Mouse (Mus musculus) midbrain, embryonic 16.5 days (tissue): ENCODE data around the gene Spty2d1. TPM values are rescaled to one million over a fixed set of nuclear protein-coding genes. Genes with fewer than 3 reads are reported as not detected.

Experiments used
- ATAC-seq: fragments of 200-750 bp; cut with Nextera tagmentation; 2 replicates; pipeline ENCODE4 v1.8.0; 2017; ENCODE audit warnings: moderate TSS enrichment
- H3K27ac ChIP-seq: fragments of 300-500 bp; sonication (generic); 2 replicates; pipeline ENCODE4 v1.5.1; 2014; ENCODE audit warnings: mild to moderate bottlenecking, low read length, mixed read lengths
- H3K27me3 ChIP-seq: fragments of 300-500 bp; sonication (generic); 2 replicates; pipeline ENCODE4 v1.6.1; 2014; ENCODE audit warnings: low read depth, low read length, mixed read lengths; ENCODE audit not compliant: control insufficient read depth, insufficient read depth
- H3K36me3 ChIP-seq: fragments of 300-500 bp; sonication (generic); 2 replicates; pipeline ENCODE4 v1.6.1; 2014; ENCODE audit warnings: mild to moderate bottlenecking, low read length, moderate library complexity, mixed read lengths; ENCODE audit not compliant: control insufficient read depth, insufficient read depth
- H3K4me1 ChIP-seq: fragments of 300-500 bp; sonication (generic); 2 replicates; pipeline ENCODE4 v1.6.1; 2014; ENCODE audit warnings: mild to moderate bottlenecking, low read length, mixed read lengths; ENCODE audit not compliant: control insufficient read depth, insufficient read depth
- H3K4me2 ChIP-seq: fragments of 300-500 bp; sonication (generic); 2 replicates; pipeline ENCODE4 v1.6.1; 2014; ENCODE audit warnings: mild to moderate bottlenecking, low read length, mixed read lengths
- H3K4me3 ChIP-seq: fragments of 300-500 bp; sonication (generic); 2 replicates; pipeline ENCODE4 v1.5.1; 2014; ENCODE audit warnings: low read depth, mild to moderate bottlenecking, low read length, moderate library complexity, mixed read lengths
- H3K9ac ChIP-seq: fragments of 300-500 bp; sonication (generic); 2 replicates; pipeline ENCODE4 v1.6.1; 2014; ENCODE audit warnings: low read depth, low read length, mixed read lengths
- H3K9me3 ChIP-seq: fragments of 300-500 bp; sonication (generic); replicated peaks from 2 replicates; pipeline ENCODE4 v1.6.1; 2014; ENCODE audit warnings: mild to moderate bottlenecking, low read length, mixed read lengths; ENCODE audit not compliant: control insufficient read depth, poor library complexity, severe bottlenecking
- WGBS: fragments of 180-500 bp; shearing (Covaris S2); extraction: QIAGEN DNeasy Blood & Tissue Kit; methylation state at CpG from one replicate; pipeline ENCODE4 v1.1.7; 2014; 5-methylcytosine and 5-hydroxymethylcytosine counted together
- polyA plus RNA-seq: library from polyadenylated mRNA; unstranded; fragments of >200 nt; fragmentation: Nextera tagmentation; extraction: Ambion mirVana; gene quantifications from 2 replicates; pipeline ENCODE4 v1.2.1, GENCODE M21; 2015

Spty2d1 gene
- polyA plus RNA-seq, 1 experiment from 2014 or later = 7.4 TPM

DNA sequence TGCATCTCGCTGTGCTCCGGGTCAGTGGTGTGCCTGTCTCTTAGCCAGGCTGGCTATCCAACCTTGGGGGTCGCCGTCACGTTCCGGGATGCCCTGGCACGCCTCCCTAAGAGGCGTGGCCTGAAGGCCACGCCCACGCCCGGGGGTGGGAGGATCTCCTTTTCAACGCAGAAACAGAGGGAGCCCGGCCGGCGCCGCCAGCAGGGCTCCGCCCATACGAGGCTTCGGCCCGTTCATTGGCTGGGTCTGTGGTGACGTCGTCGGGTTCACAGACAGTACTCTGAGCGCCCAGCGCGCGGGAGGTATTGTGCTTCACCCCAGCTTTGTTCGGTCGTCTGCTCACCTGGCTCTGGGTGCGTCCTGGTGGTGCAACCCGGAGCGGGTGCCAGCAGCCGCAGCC is 42.2 kb upstream of the Spty2d1 start, which contains the start of gene Tmem86a:
Tmem86a (plus strand) TSS at position 236 of the 400 bp plus-strand sequence.
- peak within 1 kb of the TSS; percentile 87 for H3K27ac ChIP-seq
- peaks cover 4% of the 10 kb centered on the region; the same call in 1 of the 2 replicates for H3K27me3 ChIP-seq
- peaks cover 15% of the 10 kb centered on the region for H3K4me1 ChIP-seq
- ATAC-seq = peak; percentile 99
- H3K4me3 ChIP-seq = peak within 1 kb of the TSS; percentile 92
- no peaks in the 10 kb centered on the region for H3K36me3 ChIP-seq
- H3K9ac ChIP-seq = peak within 1 kb of the TSS; percentile 88
- H3K4me2 ChIP-seq = peak within 1 kb of the TSS; percentile 73
- H3K9me3 ChIP-seq = no peaks in the 10 kb centered on the region
- WGBS = under 1% methylated on average over 33 of the region's 33 CpGs

DNA sequence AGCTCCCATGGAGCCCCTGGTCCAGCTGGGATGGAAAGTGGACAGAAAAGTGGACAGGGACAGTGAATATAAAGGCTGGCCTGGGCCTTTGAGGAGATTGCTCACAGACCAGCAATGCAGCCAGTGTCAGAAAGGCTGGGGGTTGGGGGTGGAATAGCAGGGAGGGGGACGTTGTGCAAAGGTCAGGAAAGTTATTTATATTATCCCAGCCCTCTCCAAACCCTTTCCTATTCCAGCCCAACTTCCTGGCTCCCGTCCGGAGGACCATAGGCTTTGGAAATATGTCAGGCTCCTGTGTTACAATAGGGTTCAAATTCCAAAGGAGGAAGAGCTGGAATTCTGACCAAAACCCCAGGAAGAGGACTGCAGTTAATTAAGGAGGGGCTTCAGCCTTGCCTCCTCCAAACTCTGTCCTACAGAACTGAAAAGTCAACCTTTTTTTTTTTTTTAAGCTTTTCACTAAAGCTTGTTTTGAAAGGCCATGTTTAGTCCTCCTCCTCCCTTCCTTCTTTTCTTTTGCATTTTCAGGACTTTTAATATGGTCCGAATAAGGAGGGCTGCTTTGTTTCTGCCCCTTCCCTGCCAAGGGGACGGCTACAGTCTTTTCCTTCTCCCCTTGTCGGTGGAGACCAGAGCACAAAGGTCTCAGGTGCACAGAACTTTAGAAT is 34.7 kb upstream of the Spty2d1 start:
- Histone ChIP-seq H3K4me3 (no peak overlapping the region), H3K9me3 (no peaks in the 10 kb centered on the region), H3K9ac (no peak overlapping the region), H3K27me3 (no peaks in the 10 kb centered on the region), H3K4me1 (no peaks in the 10 kb centered on the region), H3K4me2 (no peak overlapping the region), H3K36me3 (no peaks in the 10 kb centered on the region), H3K27ac (no peak overlapping the region)
- no peak for ATAC-seq
- 54% methylated on average over 6 of the region's 6 CpGs for WGBS

DNA sequence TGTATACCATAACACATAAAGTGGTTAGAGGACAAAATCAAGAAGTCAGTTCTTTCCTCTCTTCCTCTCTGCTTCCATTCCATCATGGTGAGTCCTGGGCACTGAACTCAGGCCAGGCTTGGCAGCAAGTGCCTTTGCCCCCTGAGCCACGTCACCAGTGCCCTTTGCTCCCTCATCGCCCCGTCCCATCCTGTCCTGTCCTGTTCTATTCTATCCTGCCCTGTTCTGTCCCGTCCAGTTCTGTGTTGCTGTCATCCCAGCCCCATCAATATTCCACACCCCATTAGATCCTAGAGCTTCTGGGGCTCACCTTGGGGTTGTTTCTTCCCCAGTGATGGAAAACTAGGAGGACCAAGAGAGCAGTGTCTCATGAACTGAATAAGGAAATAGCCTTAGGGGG is 33.9 kb upstream of the Spty2d1 start:
- Histone ChIP-seq H3K9me3 (no peaks in the 10 kb centered on the region), H3K4me3 (no peak overlapping the region), H3K4me2 (no peak overlapping the region), H3K9ac (no peak overlapping the region), H3K27me3 (no peaks in the 10 kb centered on the region), H3K36me3 (no peaks in the 10 kb centered on the region), H3K27ac (no peak overlapping the region), H3K4me1 (no peaks in the 10 kb centered on the region)
- no peak for ATAC-seq
- 88% methylated on average over 4 of the region's 4 CpGs for WGBS

DNA sequence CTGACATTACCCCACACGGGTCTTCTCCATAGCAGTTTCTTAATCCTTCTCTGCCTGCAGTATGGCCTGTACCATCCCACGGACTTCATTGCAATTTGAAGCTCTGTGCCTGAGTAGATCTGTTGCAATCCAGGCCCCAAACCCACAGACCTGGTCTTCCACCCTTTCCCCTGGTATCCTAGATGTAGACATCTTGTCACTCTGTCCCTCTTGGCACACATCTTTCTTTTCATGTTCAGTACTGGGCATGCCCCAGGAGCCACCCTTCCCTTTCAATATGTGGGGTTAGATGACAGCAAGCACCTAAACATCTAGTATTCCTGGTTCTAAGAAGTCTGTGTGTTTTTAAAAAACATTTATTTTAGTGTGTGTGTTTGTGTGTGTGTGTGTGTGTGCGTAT is 33.5 kb upstream of the Spty2d1 start:
- WGBS = 86% methylated on average over 3 of the region's 3 CpGs

DNA sequence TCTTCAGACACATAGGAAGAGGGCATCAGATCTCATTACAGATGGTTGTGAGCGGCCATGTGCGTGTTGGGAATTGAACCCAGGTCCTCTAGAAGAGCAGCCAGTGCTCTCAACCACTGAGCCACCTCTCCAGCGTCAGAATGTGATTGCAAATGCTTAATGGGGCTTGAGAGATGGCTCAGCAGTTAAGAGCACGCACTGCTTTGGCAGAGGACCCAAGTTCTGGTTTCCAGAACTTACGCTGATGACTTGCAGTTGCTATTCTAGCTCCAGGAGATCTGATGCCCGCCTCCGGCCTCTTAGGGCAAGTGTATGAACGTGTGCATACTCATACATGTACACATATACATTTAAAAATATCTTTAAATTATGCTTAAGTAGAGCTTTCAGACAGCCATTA is 27.2 kb upstream of the Spty2d1 start:
- ATAC-seq = no peak
- Histone ChIP-seq H3K4me3 (no peak overlapping the region), H3K9ac (no peak overlapping the region), H3K4me1 (no peaks in the 10 kb centered on the region), H3K4me2 (no peak overlapping the region), H3K27ac (no peak overlapping the region), H3K27me3 (no peaks in the 10 kb centered on the region), H3K9me3 (no peaks in the 10 kb centered on the region), H3K36me3 (no peaks in the 10 kb centered on the region)
- WGBS = 80% methylated on average over 8 of the region's 8 CpGs

More for the DNA sequence above, 33.5 kb upstream of the Spty2d1 start:
- Histone ChIP-seq H3K27ac (no peak overlapping the region), H3K4me3 (no peak overlapping the region), H3K4me2 (no peak overlapping the region), H3K9me3 (no peaks in the 10 kb centered on the region), H3K9ac (no peak overlapping the region), H3K4me1 (no peaks in the 10 kb centered on the region), H3K36me3 (no peaks in the 10 kb centered on the region), H3K27me3 (no peaks in the 10 kb centered on the region)
- no peak for ATAC-seq

DNA sequence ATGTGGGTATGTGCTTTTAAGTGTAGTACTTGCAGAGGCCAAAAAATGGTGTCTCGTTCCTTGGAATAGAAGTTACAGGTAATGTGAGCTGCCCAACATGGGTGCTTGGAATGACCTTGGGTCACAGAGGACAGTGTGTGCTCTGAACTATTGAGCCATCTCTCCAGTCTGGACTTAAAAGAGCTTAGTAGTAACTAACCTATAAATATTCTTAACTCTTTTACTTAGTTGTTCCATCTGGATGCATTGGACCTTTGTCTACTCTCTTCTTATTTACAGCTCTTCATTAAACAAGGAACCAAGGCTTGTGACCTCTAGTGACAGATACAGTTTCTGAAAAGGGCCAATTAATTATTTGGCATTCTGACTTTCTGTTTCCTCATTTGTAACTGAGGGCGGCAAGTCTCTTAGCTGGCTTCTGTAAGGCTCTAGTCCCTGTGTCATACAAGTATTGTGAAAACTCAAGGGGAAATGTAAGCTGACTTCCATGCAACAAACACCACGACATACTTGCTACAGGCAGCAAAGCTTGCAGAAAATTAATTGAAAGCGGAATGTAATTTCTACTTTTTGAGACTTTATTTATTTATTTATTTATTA is 26.7 kb upstream of the Spty2d1 start:
- H3K9ac ChIP-seq = no peak overlapping the region
- 91% methylated on average over 4 of the region's 4 CpGs for WGBS
- no peak for ATAC-seq

DNA sequence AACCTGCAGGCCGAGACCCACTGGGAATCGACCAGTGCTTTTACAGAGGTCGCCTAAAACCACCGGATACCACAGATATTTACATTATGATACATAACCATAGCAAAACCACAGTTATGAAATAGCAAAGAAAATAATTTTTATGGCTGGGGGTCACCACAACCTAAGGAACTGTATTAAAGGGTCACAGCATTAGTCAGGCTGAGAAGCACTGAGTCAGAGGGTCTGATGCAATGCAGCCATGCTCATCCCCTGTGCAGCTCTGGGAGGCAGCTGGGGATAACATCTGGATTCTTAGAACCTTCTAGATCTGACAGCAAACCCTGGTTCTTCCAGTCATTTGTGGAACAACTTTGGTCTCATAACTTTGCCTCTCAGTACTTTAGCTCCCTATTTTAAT is 23.2 kb upstream of the Spty2d1 start:
- Histone ChIP-seq H3K27ac (no peak overlapping the region), H3K9ac (no peak overlapping the region), H3K4me1 (no peaks in the 10 kb centered on the region), H3K4me2 (no peak overlapping the region), H3K36me3 (no peaks in the 10 kb centered on the region), H3K27me3 (no peaks in the 10 kb centered on the region), H3K9me3 (no peaks in the 10 kb centered on the region), H3K4me3 (no peak overlapping the region)
- 81% methylated on average over 4 of the region's 4 CpGs for WGBS
- no peak for ATAC-seq

More for the DNA sequence above, 26.7 kb upstream of the Spty2d1 start:
- Histone ChIP-seq H3K36me3 (no peaks in the 10 kb centered on the region), H3K4me1 (no peaks in the 10 kb centered on the region), H3K27ac (no peak overlapping the region), H3K4me2 (no peak overlapping the region), H3K9me3 (no peaks in the 10 kb centered on the region), H3K4me3 (no peak overlapping the region), H3K27me3 (no peaks in the 10 kb centered on the region)

DNA sequence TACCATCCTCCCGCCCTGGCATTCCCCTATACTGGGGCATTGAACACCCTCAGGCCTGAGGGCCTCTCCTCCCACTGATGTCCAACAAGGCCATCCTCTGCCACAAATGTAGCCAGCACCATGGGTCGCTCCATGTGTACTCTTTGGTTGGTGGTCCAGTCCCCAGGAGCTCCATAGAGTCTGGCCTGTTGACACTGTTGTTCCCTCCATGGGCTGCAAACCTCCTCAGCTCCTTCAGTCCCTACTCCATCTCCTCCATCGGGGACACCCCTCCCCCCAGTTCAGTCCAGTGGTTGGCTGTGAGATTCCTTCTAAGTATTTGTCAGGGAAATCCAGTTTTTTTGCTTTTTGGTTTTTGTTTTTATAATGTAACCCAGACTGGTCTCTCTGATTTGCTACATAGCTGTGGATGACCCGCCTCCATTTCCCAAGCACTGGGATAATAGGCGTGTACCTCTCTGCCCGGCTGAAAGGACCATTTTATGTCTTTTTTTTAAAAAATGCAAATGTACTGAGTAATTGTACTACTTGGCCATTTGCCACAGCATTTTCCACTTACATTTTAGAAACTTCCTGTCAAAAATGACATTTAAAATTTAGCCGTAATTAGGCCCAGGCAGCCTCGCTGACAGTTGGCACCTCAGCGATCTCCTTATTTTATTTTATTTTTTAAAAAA is 22.4 kb upstream of the Spty2d1 start:
- Histone ChIP-seq H3K36me3 (no peaks in the 10 kb centered on the region), H3K4me1 (no peaks in the 10 kb centered on the region), H3K4me2 (no peak overlapping the region), H3K9ac (no peak overlapping the region), H3K9me3 (no peaks in the 10 kb centered on the region), H3K27ac (no peak overlapping the region), H3K27me3 (no peaks in the 10 kb centered on the region), H3K4me3 (no peak overlapping the region)
- no peak for ATAC-seq
- 80% methylated on average over 9 of the region's 9 CpGs for WGBS

DNA sequence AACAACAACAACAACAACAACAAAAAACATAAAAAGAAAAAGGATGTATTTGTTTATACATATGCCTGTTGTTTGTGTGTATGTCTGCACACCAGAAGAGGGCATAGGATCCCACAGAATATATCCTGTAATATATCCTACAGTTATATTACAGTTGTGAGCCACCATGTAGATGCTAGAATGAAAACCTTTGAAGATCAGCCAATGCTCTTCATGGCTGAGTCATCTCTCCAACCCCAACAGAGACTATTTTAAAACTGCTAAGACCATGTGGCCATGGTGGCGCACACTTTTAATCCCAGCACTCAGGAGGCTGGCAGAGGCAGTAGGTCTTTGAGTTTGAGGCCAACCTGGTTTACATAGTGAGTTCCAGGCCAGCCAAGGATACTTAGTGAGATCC is 19.3 kb upstream of the Spty2d1 start:
- no peak overlapping the region for H3K4me3 ChIP-seq
- H3K4me1 ChIP-seq = no peaks in the 10 kb centered on the region
- H3K27me3 ChIP-seq = no peaks in the 10 kb centered on the region
- ATAC-seq = no peak
- H3K36me3 ChIP-seq = no peaks in the 10 kb centered on the region
- no peaks in the 10 kb centered on the region for H3K9me3 ChIP-seq
- no peak overlapping the region for H3K27ac ChIP-seq
- no peak overlapping the region for H3K9ac ChIP-seq
- WGBS = 93% methylated on average over 1 of the region's 1 CpGs
- no peak overlapping the region for H3K4me2 ChIP-seq
